Comparison of ENCODE assay signal across 8 mouse cellular contexts in the genomic region with DNA sequence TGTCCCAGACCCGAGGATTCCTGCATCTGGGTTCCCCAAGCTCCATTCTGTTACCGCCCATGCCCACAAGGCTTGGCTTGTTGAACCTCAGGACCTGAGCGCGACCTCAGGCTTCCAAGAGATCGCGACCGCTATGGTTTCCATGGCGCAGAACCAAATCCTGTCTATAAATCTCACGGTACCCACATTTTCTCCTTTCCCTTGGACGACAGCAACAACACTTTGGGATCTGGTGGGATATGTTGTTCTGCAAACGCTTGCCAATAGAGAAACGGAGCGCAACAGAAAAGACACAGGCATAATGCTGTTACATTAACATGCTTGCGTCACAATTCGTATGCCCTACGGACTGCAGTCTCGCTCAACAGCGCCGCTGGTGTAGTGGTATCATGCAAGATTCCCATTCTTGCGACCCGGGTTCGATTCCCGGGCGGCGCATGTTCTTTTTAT. TPM values are rescaled to one million over a fixed set of nuclear protein-coding genes. Genes with fewer than 3 reads are reported as not detected.
DNase-seq lines count a peak whose midpoint lies in the region; ATAC-seq and TF ChIP-seq lines count a peak whose summit lies in the region.

A gene (plus strand): TSS at position 354 of the 450 bp plus-strand sequence.

- peak; percentile 73 for ATAC-seq in hindbrain, embryonic 12.5 days (ENCODE audit: low FRiP score)
- ATAC-seq in lung, postnatal 0 days, result peak; percentile 80

- H3K27me3 ChIP-seq in hindbrain, embryonic 12.5 days, result no peaks in the 10 kb centered on the region
- H3K27me3 ChIP-seq in lung, postnatal 0 days (replicated peaks; ENCODE audit: insufficient read depth, low read length), result no peaks in the 10 kb centered on the region

- under 1% methylated on average over 25 of the region's 25 CpGs for WGBS in hindbrain, embryonic 12.5 days
- WGBS in lung, postnatal 0 days, result 0% methylated on average over 25 of the region's 25 CpGs

- H3K4me1 ChIP-seq in hindbrain, embryonic 12.5 days, result peaks cover 23% of the 10 kb centered on the region
- H3K4me1 ChIP-seq in lung, postnatal 0 days (ENCODE audit: insufficient read depth, low read depth, low read length), result peaks cover 6% of the 10 kb centered on the region; the same call in 1 of the 2 replicates

- peak; percentile 46 for TF ChIP-seq CTCF in lung, postnatal 0 days (IDR thresholded peaks at IDR 0.05)

- peak within 1 kb of the TSS; percentile 79 for H3K4me3 ChIP-seq in hindbrain, embryonic 12.5 days
- peak within 1 kb of the TSS; percentile 68 for H3K4me3 ChIP-seq in lung, postnatal 0 days (ENCODE audit: low read depth, low read length)

- peaks cover 16% of the 10 kb centered on the region for H3K36me3 ChIP-seq in hindbrain, embryonic 12.5 days
- no peaks in the 10 kb centered on the region for H3K36me3 ChIP-seq in lung, postnatal 0 days (ENCODE audit: insufficient read depth, low read length)

- peak within 1 kb of the TSS; percentile 96 for H3K27ac ChIP-seq in hindbrain, embryonic 12.5 days
- H3K27ac ChIP-seq in lung, postnatal 0 days (ENCODE audit: low read length), result peak within 1 kb of the TSS; percentile 78

- no peaks in the 10 kb centered on the region for H3K9me3 ChIP-seq in hindbrain, embryonic 12.5 days (replicated peaks)
- no peaks in the 10 kb centered on the region for H3K9me3 ChIP-seq in lung, postnatal 0 days (ENCODE audit: low read length)

- H3K4me2 ChIP-seq in hindbrain, embryonic 12.5 days (replicated peaks), result peak within 1 kb of the TSS; percentile 93
- peak within 1 kb of the TSS; percentile 81 for H3K4me2 ChIP-seq in lung, postnatal 0 days (replicated peaks; ENCODE audit: low read depth, low read length)

- peak within 1 kb of the TSS; percentile 81 for H3K9ac ChIP-seq in hindbrain, embryonic 12.5 days
- peak within 1 kb of the TSS; percentile 48 for H3K9ac ChIP-seq in lung, postnatal 0 days (replicated peaks; ENCODE audit: low read depth)

- no peak for TF ChIP-seq EP300 in lung, postnatal 0 days (IDR thresholded peaks at IDR 0.05)

- peak; percentile 89 for DNase-seq in R1 (ENCODE audit: low read depth, low spot score)
- peak; percentile 97 to 98 for DNase-seq in cerebellum, postnatal 14 days
- DNase-seq in frontal cortex, postnatal 14 days (ENCODE audit: low spot score in 2 of 2), result peak; percentile 93 to 100
- DNase-seq in layer of hippocampus, postnatal 10 days (ENCODE audit: low spot score in 2 of 2), result peak; percentile 98
- DNase-seq in lung, postnatal 0 days (ENCODE audit: low spot score), result peak; percentile 88
- DNase-seq in ovary, postnatal 10 days (ENCODE audit: low spot score), result peak; percentile 98
- DNase-seq in thymus, postnatal 0 days (ENCODE audit: low spot score), result peak; percentile 94

RNA-seq across cellular contexts. Expression of the gene that starts here (rescaled TPM):
- 48.7 and 53.2 TPM in 2 replicates for polyA plus RNA-seq in hindbrain, embryonic 12.5 days (2016; fragmentation: Nextera tagmentation; extraction: Ambion mirVana)
- 10 to 100 TPM; 31.7 to 32.7 TPM for total RNA-seq in layer of hippocampus, postnatal 10 days (2021)
- 48.7 and 50.7 TPM in 2 replicates for polyA plus RNA-seq in lung, postnatal 0 days (2015; fragmentation: Nextera tagmentation; extraction: Ambion mirVana)
- 43.5 and 47.0 TPM in 2 replicates for polyA plus RNA-seq in thymus, postnatal 0 days (2015; fragmentation: Nextera tagmentation; extraction: Ambion mirVana)

Comparison
In these comparisons a context has a peak if more than half of its experiments do, and no peak if none do; other contexts are left out.
1. Peak in every context shown above with its lines: DNase-seq, ATAC-seq, H3K4me3 ChIP-seq and H3K27ac ChIP-seq.